Mouse (Mus musculus): Measurements from ENCODE around the gene Sugp2. TPM values are rescaled to one million over a fixed set of nuclear protein-coding genes. Genes with fewer than 3 reads are reported as not detected.

Sugp2 gene
- polyA plus RNA-seq, 1 experiment from 2014 or later, result 28.1 TPM

GRCm38 (mm10) chr8:70317872-70318271 lies 83.8 kb downstream of the Sugp2 start:
- ATAC-seq (replicated peaks; ENCODE audit: low FRiP score, low TSS enrichment, low read depth), result no peak
- no peak for DNase-seq (ENCODE audit: low spot score)
- H3K9me3 ChIP-seq (ENCODE audit: control insufficient read depth, low read length), result no peaks in the 10 kb centered on the region
- peaks cover 22% of the 10 kb centered on the region for H3K4me1 ChIP-seq (replicated peaks; ENCODE audit: control insufficient read depth, insufficient read depth, low read length)
- H3K36me3 ChIP-seq (ENCODE audit: control insufficient read depth, insufficient read depth, low read length), result peaks cover 7% of the 10 kb centered on the region
- H3K4me3 ChIP-seq (ENCODE audit: low read depth, low read length), result no peak overlapping the region
- 85% methylated on average over 5 of the region's 5 CpGs for WGBS
- no peak overlapping the region for H3K9ac ChIP-seq (ENCODE audit: low read length)
- no peak overlapping the region; the same call in 1 of the 2 replicates for H3K4me2 ChIP-seq (ENCODE audit: low read length)
- H3K27me3 ChIP-seq (replicated peaks; ENCODE audit: control insufficient read depth, insufficient read depth, low read length), result no peaks in the 10 kb centered on the region
- no peak overlapping the region for H3K27ac ChIP-seq (ENCODE audit: low read depth)

- H3K4me2 ChIP-seq (ENCODE audit: low read length), result no peak overlapping the region
- no peaks in the 10 kb centered on the region for H3K36me3 ChIP-seq (ENCODE audit: control insufficient read depth, insufficient read depth, low read length)
- H3K4me1 ChIP-seq (replicated peaks; ENCODE audit: control insufficient read depth, insufficient read depth, low read length), result no peaks in the 10 kb centered on the region
- WGBS, result 87% methylated on average over 3 of the region's 3 CpGs
- no peak overlapping the region for H3K4me3 ChIP-seq (ENCODE audit: low read depth, low read length)
- no peak overlapping the region for H3K9ac ChIP-seq (ENCODE audit: low read length)
- no peaks in the 10 kb centered on the region for H3K27me3 ChIP-seq (replicated peaks; ENCODE audit: control insufficient read depth, insufficient read depth, low read length)
- H3K27ac ChIP-seq (ENCODE audit: low read depth), result no peak overlapping the region
- ATAC-seq (replicated peaks; ENCODE audit: low FRiP score, low TSS enrichment, low read depth), result no peak
- DNase-seq (ENCODE audit: low spot score), result no peak
- no peaks in the 10 kb centered on the region; the same call in 1 of the 2 replicates for H3K9me3 ChIP-seq (ENCODE audit: control insufficient read depth, low read length)
Observed at GRCm38 (mm10) chr8:70323716-70324115, 89.7 kb downstream of the Sugp2 start.

DNA sequence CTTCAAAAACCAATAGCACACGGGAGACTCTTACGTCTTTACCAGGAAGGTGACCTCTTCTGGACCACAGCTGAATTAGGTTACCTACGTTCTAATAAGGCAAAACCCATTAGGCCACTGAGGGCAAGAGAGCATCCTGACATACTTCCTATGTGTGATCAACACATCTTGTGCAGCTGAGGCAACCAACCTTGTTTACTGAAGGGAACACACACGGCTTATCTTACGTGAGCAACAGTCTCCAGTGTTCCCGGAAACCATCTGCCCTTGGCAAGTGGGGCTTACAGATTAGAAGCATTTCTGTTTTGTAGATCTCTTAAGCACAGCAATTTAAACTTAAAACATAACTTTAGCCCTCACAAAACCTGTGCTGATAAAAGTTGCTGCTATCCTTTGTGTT lies 93.5 kb downstream of the Sugp2 start:
- Histone ChIP-seq H3K27ac (ENCODE audit: low read depth) (no peak overlapping the region), H3K36me3 (ENCODE audit: control insufficient read depth, insufficient read depth, low read length) (peaks cover 17% of the 10 kb centered on the region), H3K4me2 (ENCODE audit: low read length) (no peak overlapping the region), H3K9ac (ENCODE audit: low read length) (no peak overlapping the region), H3K9me3 (ENCODE audit: control insufficient read depth, low read length) (no peaks in the 10 kb centered on the region; the same call in 1 of the 2 replicates), H3K27me3 (replicated peaks; ENCODE audit: control insufficient read depth, insufficient read depth, low read length) (no peaks in the 10 kb centered on the region), H3K4me1 (replicated peaks; ENCODE audit: control insufficient read depth, insufficient read depth, low read length) (peaks cover 14% of the 10 kb centered on the region), H3K4me3 (ENCODE audit: low read depth, low read length) (no peak overlapping the region)
- DNase-seq (ENCODE audit: low spot score) (no peak), ATAC-seq (replicated peaks; ENCODE audit: low FRiP score, low TSS enrichment, low read depth) (no peak)
- WGBS, result 92% methylated on average over 6 of the region's 6 CpGs

- peaks cover 35% of the 10 kb centered on the region for H3K36me3 ChIP-seq (ENCODE audit: control insufficient read depth, insufficient read depth, low read length)
- H3K4me2 ChIP-seq (ENCODE audit: low read length), result peak within 1 kb of the TSS; percentile 36
- peak within 1 kb of the TSS; percentile 25 for H3K4me3 ChIP-seq (ENCODE audit: low read depth, low read length)
- ATAC-seq (replicated peaks; ENCODE audit: low FRiP score, low TSS enrichment, low read depth) (0 out of 2 replicates have a peak, but pooled peaks have one; percentile 13), DNase-seq (ENCODE audit: low spot score) (no peak)
- WGBS, result 30% methylated on average over 14 of the region's 14 CpGs
- 0 out of 2 replicates have a peak within 1 kb of the TSS, but pooled peaks have one; percentile 20 for H3K9ac ChIP-seq (ENCODE audit: low read length)
- H3K27me3 ChIP-seq (replicated peaks; ENCODE audit: control insufficient read depth, insufficient read depth, low read length), result no peaks in the 10 kb centered on the region
- H3K4me1 ChIP-seq (replicated peaks; ENCODE audit: control insufficient read depth, insufficient read depth, low read length), result peaks cover 14% of the 10 kb centered on the region
- H3K9me3 ChIP-seq (ENCODE audit: control insufficient read depth, low read length), result no peaks in the 10 kb centered on the region; the same call in 1 of the 2 replicates
- no peak within 1 kb of the TSS for H3K27ac ChIP-seq (ENCODE audit: low read depth)
Observed at GRCm38 (mm10) chr8:70329124-70329834, 95.3 kb downstream of the Sugp2 start, which contains the start of gene Gdf1. Gene Gdf1, plus strand, starts transcription at chr8:70329817.

Other genes starting within 250 kb of the Sugp2 start
- 51.9 and 57.4 TPM in 2 replicates for gene Gatad2a, start 237.8 kb upstream of the Sugp2 start, polyA plus RNA-seq (2014; fragmentation: Nextera tagmentation; extraction: Ambion mirVana)
- gene Mau2, start 191.5 kb upstream of the Sugp2 start, polyA plus RNA-seq (2014; fragmentation: Nextera tagmentation; extraction: Ambion mirVana), result 46.9 and 54.5 TPM in 2 replicates
- 34.2 and 34.4 TPM in 2 replicates for gene Sugp1, start 191.4 kb upstream of the Sugp2 start, polyA plus RNA-seq (2014; fragmentation: Nextera tagmentation; extraction: Ambion mirVana)
- 1.9 and 3.0 TPM in 2 replicates for gene Tm6sf2, start 161.3 kb upstream of the Sugp2 start, polyA plus RNA-seq (2014; fragmentation: Nextera tagmentation; extraction: Ambion mirVana)
- not detected in 2 replicates for gene Hapln4, start 150.8 kb upstream of the Sugp2 start, polyA plus RNA-seq (2014; fragmentation: Nextera tagmentation; extraction: Ambion mirVana)
- gene Ncan, start 113.4 kb upstream of the Sugp2 start, polyA plus RNA-seq (2014; fragmentation: Nextera tagmentation; extraction: Ambion mirVana), result 1.9 TPM in 2 replicates
- 29.5 and 29.9 TPM in 2 replicates for gene Nr2c2ap, start 102.9 kb upstream of the Sugp2 start, polyA plus RNA-seq (2014; fragmentation: Nextera tagmentation; extraction: Ambion mirVana)
- 11.6 and 15.1 TPM in 2 replicates for gene Rfxank, start 95.1 kb upstream of the Sugp2 start, polyA plus RNA-seq (2014; fragmentation: Nextera tagmentation; extraction: Ambion mirVana)
- 49.2 and 50.8 TPM in 2 replicates for gene Borcs8, start 94.7 kb upstream of the Sugp2 start, polyA plus RNA-seq (2014; fragmentation: Nextera tagmentation; extraction: Ambion mirVana)
- gene Mef2b, start 94.5 kb upstream of the Sugp2 start, polyA plus RNA-seq (2014; fragmentation: Nextera tagmentation; extraction: Ambion mirVana), result 0.13 and 0.43 TPM in 2 replicates
- gene Tmem161a, start 61.9 kb upstream of the Sugp2 start, polyA plus RNA-seq (2014; fragmentation: Nextera tagmentation; extraction: Ambion mirVana), result 44.1 and 50.8 TPM in 2 replicates
- gene Slc25a42, start 21.9 kb upstream of the Sugp2 start, polyA plus RNA-seq (2014; fragmentation: Nextera tagmentation; extraction: Ambion mirVana), result 3.9 and 4.0 TPM in 2 replicates
- 24.4 and 25.8 TPM in 2 replicates for gene Armc6, start 240 bp downstream of the Sugp2 start, polyA plus RNA-seq (2014; fragmentation: Nextera tagmentation; extraction: Ambion mirVana)
- gene Homer3, start 48.6 kb downstream of the Sugp2 start, polyA plus RNA-seq (2014; fragmentation: Nextera tagmentation; extraction: Ambion mirVana), result 33.5 and 34.7 TPM in 2 replicates
- 47.5 and 49.7 TPM in 2 replicates for gene Ddx49, start 68.3 kb downstream of the Sugp2 start, polyA plus RNA-seq (2014; fragmentation: Nextera tagmentation; extraction: Ambion mirVana)
- gene Cope, start 68.3 kb downstream of the Sugp2 start, polyA plus RNA-seq (2014; fragmentation: Nextera tagmentation; extraction: Ambion mirVana), result 331 and 336 TPM in 2 replicates
- gene Cers1, start 81.5 kb downstream of the Sugp2 start, polyA plus RNA-seq (2014; fragmentation: Nextera tagmentation; extraction: Ambion mirVana), result 4.3 and 4.6 TPM in 2 replicates
- gene Gdf1, start 95.6 kb downstream of the Sugp2 start, polyA plus RNA-seq (2014; fragmentation: Nextera tagmentation; extraction: Ambion mirVana), result 1.8 and 2.1 TPM in 2 replicates
- 16.6 and 19.4 TPM in 2 replicates for gene Upf1, start 119.1 kb downstream of the Sugp2 start, polyA plus RNA-seq (2014; fragmentation: Nextera tagmentation; extraction: Ambion mirVana)
- 0.44 and 0.77 TPM in 2 replicates for gene Comp, start 139.3 kb downstream of the Sugp2 start, polyA plus RNA-seq (2014; fragmentation: Nextera tagmentation; extraction: Ambion mirVana)
- gene Crtc1, start 205.4 kb downstream of the Sugp2 start, polyA plus RNA-seq (2014; fragmentation: Nextera tagmentation; extraction: Ambion mirVana), result 18.0 and 23.4 TPM in 2 replicates
- gene Klhl26, start 242.7 kb downstream of the Sugp2 start, polyA plus RNA-seq (2014; fragmentation: Nextera tagmentation; extraction: Ambion mirVana), result 19.5 and 21.2 TPM in 2 replicates

Data from intestine, embryonic 14.5 days (tissue).